Comparison of ENCODE assay signal across 14 mouse cellular contexts in genomic region chr13:77548750-77549149, GRCm38 (mm10).
"Had no signal": no experiment of that assay in that cellular context is flagged by ENCODE, and none has a peak within 500 bp of the region (broad histone marks: within the 10 kb centered on the region; RNA-seq: fewer than 3 reads in every experiment).

No protein-coding gene starts in this region.

- ATAC-seq: liver, postnatal 0 days had no signal

- H3K9me3 ChIP-seq: liver, embryonic 13.5 days; lung, embryonic 15.5 days; megakaryocyte, embryonic 14.5 days; midbrain, embryonic 15.5 days had no signal

- H3K9ac ChIP-seq: liver, embryonic 13.5 days; liver, postnatal 0 days; lung, embryonic 15.5 days had no signal

- H3K36me3 ChIP-seq: liver, embryonic 13.5 days; lung, embryonic 15.5 days; midbrain, embryonic 15.5 days had no signal

- H3K4me3 ChIP-seq: liver, embryonic 13.5 days; lung, embryonic 15.5 days; megakaryocyte, embryonic 14.5 days had no signal

- DNase-seq: kidney, adult 11 months; layer of hippocampus, adult 9-11 months; layer of hippocampus, postnatal 36 days; liver; liver, embryonic 13.5 days; liver, postnatal 0 days; lung, postnatal 14 days; thymus, adult 18-20 months; thymus, postnatal 14 days had no signal

- H3K4me1 ChIP-seq: liver, embryonic 13.5 days; lung, embryonic 15.5 days; megakaryocyte, embryonic 14.5 days had no signal

- H3K27ac ChIP-seq: kidney, postnatal 0 days; liver, embryonic 13.5 days; lung, embryonic 15.5 days; macrophage; midbrain, embryonic 15.5 days had no signal

- H3K4me2 ChIP-seq: liver, embryonic 13.5 days; lung, embryonic 15.5 days had no signal

- H3K27me3 ChIP-seq: liver, embryonic 13.5 days; lung, embryonic 15.5 days; megakaryocyte, embryonic 14.5 days; midbrain, embryonic 15.5 days had no signal
